Mouse (Mus musculus) thymus, adult 2 months (tissue): ENCODE data around the gene Lsp1.

Source experiments
- CTCF ChIP-seq: fragments of 200-500 bp; IDR thresholded peaks from 2 replicates; pipeline ENCODE4 v1.5.1; 2012; ENCODE audit warnings: mild to moderate bottlenecking, control low read depth, low read length, moderate library complexity, borderline replicate concordance; ENCODE audit not compliant: control insufficient read depth, poor library complexity, insufficient read depth; ENCODE audit errors: extremely low read depth
- POLR2A ChIP-seq: fragments of 200-500 bp; IDR thresholded peaks from 2 replicates; pipeline ENCODE4 v1.6.1; 2012; ENCODE audit warnings: mild to moderate bottlenecking, low read length, control low read depth, moderate library complexity; ENCODE audit not compliant: control insufficient read depth, poor library complexity, insufficient read depth; ENCODE audit errors: extremely low read depth

DNA sequence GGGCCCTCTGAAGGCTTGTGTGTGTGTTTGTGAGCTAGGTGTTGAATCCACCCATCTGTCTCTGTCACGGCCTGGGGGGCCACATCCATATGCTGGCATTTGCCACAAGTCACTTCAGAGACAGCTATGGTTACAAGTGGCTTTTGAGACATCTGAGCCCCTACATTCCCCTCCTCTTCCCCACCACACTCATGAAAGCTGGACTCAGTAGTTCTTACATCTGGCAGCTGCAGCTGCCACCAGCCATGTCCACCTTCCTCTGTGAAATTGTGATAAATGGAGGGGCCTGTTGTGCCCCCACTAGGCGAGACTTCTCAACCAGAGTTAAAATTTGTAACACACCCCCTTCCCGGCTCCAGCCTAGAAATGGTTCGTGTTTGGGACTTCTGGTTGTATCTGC lies 77.7 kb downstream of the Lsp1 start:
- TF ChIP-seq POLR2A (no peak), CTCF (no peak)
